In the genomic region with DNA sequence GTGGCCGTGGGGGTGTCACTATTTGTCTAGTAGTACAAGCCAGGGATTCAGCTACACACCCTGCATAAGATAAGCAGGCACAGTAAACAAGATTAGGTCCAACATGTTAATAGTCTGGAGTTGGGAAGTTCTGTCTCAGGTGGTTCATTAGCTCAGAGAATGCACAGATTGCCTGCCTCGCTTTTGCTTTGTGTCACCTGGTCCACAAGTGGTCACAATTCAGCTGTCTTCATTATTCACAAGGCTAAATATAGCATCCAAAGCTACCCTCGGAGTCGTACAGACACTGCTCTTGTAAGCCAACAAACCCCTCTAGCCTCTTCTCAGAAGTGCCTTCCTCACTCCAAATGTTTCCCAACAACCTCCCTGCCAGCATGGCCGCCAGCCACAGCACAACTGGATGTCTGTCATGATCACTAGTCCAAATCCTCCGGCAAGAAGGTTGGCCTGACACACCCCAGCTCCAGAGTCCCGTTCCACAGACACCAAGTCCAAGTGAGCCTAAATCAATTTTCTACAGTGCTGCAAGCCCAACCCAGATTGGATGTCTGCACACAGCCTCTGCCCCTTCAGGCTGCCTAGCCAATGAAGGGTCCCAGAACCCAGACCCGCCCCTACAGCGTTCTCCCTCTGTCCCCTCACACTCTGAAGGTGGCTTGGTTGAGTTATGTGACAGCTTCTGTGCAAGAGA, we compare ENCODE assay signal across 8 mouse cellular contexts. TPM values are rescaled to one million over a fixed set of nuclear protein-coding genes. Genes with fewer than 3 reads are reported as not detected.
DNase-seq lines count a peak whose midpoint lies in the region; ATAC-seq and TF ChIP-seq lines count a peak whose summit lies in the region.

No protein-coding gene starts in this region.

- WGBS in intestine, embryonic 16.5 days = 18% methylated on average over 9 of the region's 9 CpGs
- WGBS in liver, embryonic 14.5 days (ENCODE audit: insufficient replicate concordance) = 19% methylated on average over 9 of the region's 9 CpGs
- WGBS in thymus, adult 2 months = 38% methylated on average over 9 of the region's 9 CpGs

- H3K36me3 ChIP-seq in intestine, embryonic 16.5 days (ENCODE audit: control insufficient read depth, insufficient read depth, low read length) = no peaks in the 10 kb centered on the region
- no peaks in the 10 kb centered on the region for H3K36me3 ChIP-seq in liver, embryonic 14.5 days (replicated peaks; ENCODE audit: control insufficient read depth, insufficient read depth, low read depth)
- H3K36me3 ChIP-seq in myocyte (ENCODE audit: control insufficient read depth, insufficient read depth) = no peaks in the 10 kb centered on the region
- no peaks in the 10 kb centered on the region for H3K36me3 ChIP-seq in thymus, adult 2 months (ENCODE audit: control insufficient read depth, insufficient read depth, low read length)

- peak; percentile 23 for TF ChIP-seq POLR2A in myocyte (IDR thresholded peaks at IDR 0.05; ENCODE audit: insufficient read length, low read depth)
- TF ChIP-seq POLR2A in thymus, adult 2 months (IDR thresholded peaks at IDR 0.05; ENCODE audit: control insufficient read depth, extremely low read depth, insufficient read depth, low read length, poor library complexity) = no peak

- peak overlapping the region; percentile 73 for H3K4me3 ChIP-seq in intestine, embryonic 16.5 days (ENCODE audit: low read length)
- peak overlapping the region; percentile 62 to 64 for H3K4me3 ChIP-seq in liver, embryonic 14.5 days (ENCODE audit: insufficient read depth in 1 of 2, low read depth in 2 of 2, low read length in 2 of 2)
- peak overlapping the region; percentile 35 for H3K4me3 ChIP-seq in myocyte
- H3K4me3 ChIP-seq in thymus, adult 2 months (ENCODE audit: control insufficient read depth, insufficient read depth, low read length) = peak overlapping the region; percentile 70

- no peak overlapping the region for H3ac ChIP-seq in myocyte (ENCODE audit: control insufficient read depth, insufficient read length)

- H3K9me3 ChIP-seq in intestine, embryonic 16.5 days (ENCODE audit: control insufficient read depth, low read length) = no peaks in the 10 kb centered on the region
- no peaks in the 10 kb centered on the region for H3K9me3 ChIP-seq in liver, embryonic 14.5 days (ENCODE audit: control insufficient read depth, low read length)

- H3K79me2 ChIP-seq in myocyte (ENCODE audit: control insufficient read depth, insufficient read depth) = no peaks in the 10 kb centered on the region

- peak; percentile 37 for ATAC-seq in common myeloid progenitor, adult 5-6 weeks (replicated peaks; ENCODE audit: low read depth, poor library complexity, severe bottlenecking)
- peak; percentile 58 for ATAC-seq in intestine, embryonic 16.5 days
- peak; percentile 21 for ATAC-seq in liver, embryonic 14.5 days (ENCODE audit: insufficient read depth)

- peaks cover 19% of the 10 kb centered on the region for H3K4me1 ChIP-seq in intestine, embryonic 16.5 days (ENCODE audit: control insufficient read depth, insufficient read depth, low read length)
- H3K4me1 ChIP-seq in liver, embryonic 14.5 days (replicated peaks; ENCODE audit: control insufficient read depth in 2 of 2, insufficient read depth in 2 of 2, low read length in 1 of 2) = peaks cover 4 to 17% of the 10 kb centered on the region in 2 experiments
- peaks cover 16% of the 10 kb centered on the region for H3K4me1 ChIP-seq in thymus, adult 2 months (replicated peaks; ENCODE audit: control insufficient read depth, insufficient read depth, low read length)

- TF ChIP-seq EP300 in liver, embryonic 14.5 days (IDR thresholded peaks at IDR 0.05; ENCODE audit: low read depth) = no peak

- peak overlapping the region; percentile 3; the same call in 1 of the 2 replicates for H3K27ac ChIP-seq in intestine, embryonic 16.5 days (ENCODE audit: low read length)
- H3K27ac ChIP-seq in liver, embryonic 14.5 days = no peak overlapping the region
- H3K27ac ChIP-seq in thymus, adult 2 months (ENCODE audit: control insufficient read depth, insufficient read depth, low read length) = no peak overlapping the region

- H3K4me2 ChIP-seq in intestine, embryonic 16.5 days (ENCODE audit: low read depth, low read length) = peak overlapping the region; percentile 82
- peak overlapping the region; percentile 79 for H3K4me2 ChIP-seq in liver, embryonic 14.5 days (ENCODE audit: low read depth)
- peak overlapping the region; percentile 89 for H3K4me2 ChIP-seq in myocyte (ENCODE audit: low read depth)

- peak overlapping the region; percentile 72 for H3K9ac ChIP-seq in intestine, embryonic 16.5 days (ENCODE audit: low read depth, low read length)
- H3K9ac ChIP-seq in liver, embryonic 14.5 days (replicated peaks) = peak overlapping the region; percentile 44

- no peak for TF ChIP-seq CTCF in liver, embryonic 14.5 days (IDR thresholded peaks at IDR 0.05; ENCODE audit: low read depth)
- no peak for TF ChIP-seq CTCF in thymus, adult 2 months (IDR thresholded peaks at IDR 0.05; ENCODE audit: borderline replicate concordance, control insufficient read depth, extremely low read depth, insufficient read depth, low read length, poor library complexity)

- peak; percentile 29 to 36 for DNase-seq in right cerebral cortex, postnatal 10 days (ENCODE audit: low spot score in 2 of 2)
- no peak for DNase-seq in right cerebral cortex, adult 2 months (ENCODE audit: low spot score in 2 of 2)
- DNase-seq in heart, adult 11 months = peak; percentile 98
- DNase-seq in liver, embryonic 14.5 days (ENCODE audit: low read depth in 3 of 3, low spot score in 3 of 3) = peak in 2 of 3 experiments; percentile 26 to 45
- peak; percentile 42 for DNase-seq in thymus, adult 2 months

- H3K27me3 ChIP-seq in intestine, embryonic 16.5 days (replicated peaks; ENCODE audit: control insufficient read depth, insufficient read depth, low read length) = no peaks in the 10 kb centered on the region
- no peaks in the 10 kb centered on the region for H3K27me3 ChIP-seq in liver, embryonic 14.5 days (ENCODE audit: control insufficient read depth, insufficient read depth, low read length)
- peaks cover 32% of the 10 kb centered on the region for H3K27me3 ChIP-seq in myocyte (ENCODE audit: control insufficient read depth, insufficient read depth, insufficient read length)
- H3K27me3 ChIP-seq in thymus, adult 2 months (ENCODE audit: control insufficient read depth, insufficient read depth, low read length) = no peaks in the 10 kb centered on the region

TF ChIP-seq in myocyte, 11 proteins besides CTCF, POLR2A, EP300 and RAD21:
- TF ChIP-seq MYOD1 (IDR thresholded peaks at IDR 0.05; ENCODE audit: control insufficient read depth in 1 of 3, insufficient read length in 2 of 3, low read depth in 2 of 3) (peak in 1 of 3 experiments; percentile 58), TCF12 (IDR thresholded peaks at IDR 0.05; ENCODE audit: insufficient read depth, poor library complexity, severe bottlenecking) (no peak)
TF ChIP-seq in myocyte: peak in this region for 1.

RNA-seq across cellular contexts. Expression of a gene that starts 4.5 kb away (rescaled TPM):
- total RNA-seq in common myeloid progenitor, adult 5-6 weeks (2017) = 20.9 and 31.6 TPM in 2 replicates
- polyA plus RNA-seq in intestine, embryonic 16.5 days (2015; fragmentation: Nextera tagmentation; extraction: Ambion mirVana) = 24.8 and 30.4 TPM in 2 replicates
- 3.8 and 4.1 TPM in 2 replicates for polyA plus RNA-seq in liver, embryonic 14.5 days (2012; rRNA removed)
- 14.3 and 16.2 TPM in 2 replicates for polyA plus RNA-seq in liver, embryonic 14.5 days (2014; fragmentation: Nextera tagmentation; extraction: Ambion mirVana)
- 79.8 TPM for polyA plus RNA-seq in myocyte (2012; fragmentation: generic; extraction: Trizol)
- 33.4 and 51.0 TPM in 2 replicates for polyA plus RNA-seq in thymus, adult 2 months (2012; rRNA removed)

Comparison
In these comparisons a context has a peak if more than half of its experiments do, and no peak if none do; other contexts are left out.
1. DNase-seq: peak in right cerebral cortex, postnatal 10 days (2 of 2), heart, adult 11 months (single experiment), liver, embryonic 14.5 days (2 of 3) and thymus, adult 2 months (single experiment); none in right cerebral cortex, adult 2 months (0 of 2).
2. Peak in every context shown above with its lines, with median percentiles within 50 percentile points of each other: ATAC-seq, H3K4me2 ChIP-seq and H3K4me3 ChIP-seq.